Mouse (Mus musculus): ENCODE results near the gene Crybg3.

The Crybg3 gene

GRCm38 (mm10) chr16:59451813-59452212 is 149.0 kb downstream of the Crybg3 start:
- DNase-seq (ENCODE audit: low spot score in 2 of 2): no peak

DNA sequence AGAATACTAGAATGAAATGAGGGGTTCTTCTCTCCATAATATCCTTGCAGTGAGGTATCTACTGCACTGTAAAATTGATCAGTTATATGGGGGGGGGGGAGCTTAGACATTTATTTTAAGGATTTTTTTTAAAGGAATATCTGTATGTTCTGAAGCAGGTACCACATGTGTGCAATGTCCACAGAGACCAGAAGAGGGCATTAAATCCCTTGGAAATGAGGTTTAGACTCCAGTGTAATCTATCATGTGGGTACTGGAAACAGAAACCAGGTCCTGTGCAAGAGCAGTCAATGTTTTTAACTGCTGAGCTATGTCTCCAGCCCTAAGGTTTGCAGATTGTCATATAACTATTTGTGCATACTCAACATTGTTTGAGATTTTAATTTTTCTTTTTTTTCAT is 151.7 kb downstream of the Crybg3 start:
- no peak for DNase-seq (ENCODE audit: low spot score in 2 of 2)

- no peak for DNase-seq (ENCODE audit: low spot score in 2 of 2)
Measured at GRCm38 (mm10) chr16:59448181-59448580, 152.6 kb downstream of the Crybg3 start.

GRCm38 (mm10) chr16:59444880-59445559 is 155.8 kb downstream of the Crybg3 start:
- DNase-seq (ENCODE audit: low spot score in 2 of 2): no peak
